Mouse (Mus musculus) liver, adult 2 months (tissue): ENCODE results near the gene 4930524B15Rik.

Experiments used
- CTCF ChIP-seq: fragments of 200-500 bp; IDR thresholded peaks from 2 replicates; pipeline ENCODE4 v1.5.1; 2011; ENCODE audit warnings: low read depth, low read length, control low read depth
- POLR2A ChIP-seq: fragments of 200-500 bp; IDR thresholded peaks from 2 replicates; pipeline ENCODE4 v1.6.1; 2011; ENCODE audit warnings: low read length, control low read depth; ENCODE audit not compliant: insufficient read depth; ENCODE audit errors: extremely low read depth

- TF ChIP-seq CTCF (no peak), POLR2A (no peak)
Measured at GRCm38 (mm10) chr11:31917769-31918168, 47.6 kb upstream of the 4930524B15Rik start.
